In genomic region chr16:20536081-20536665, GRCm38 (mm10) we compare ENCODE assay signal across 9 mouse cellular contexts. TPM values are rescaled to one million over a fixed set of nuclear protein-coding genes. Genes with fewer than 3 reads are reported as not detected.
A peak's percentile ranks its signal among the peaks of the same experiment; 100 is the strongest.
DNase-seq lines count a peak whose midpoint lies in the region; ATAC-seq and TF ChIP-seq lines count a peak whose summit lies in the region.
"Had no signal": no experiment of that assay in that cellular context is flagged by ENCODE, and none has a peak within 500 bp of the region (broad histone marks: within the 10 kb centered on the region; RNA-seq: fewer than 3 reads in every experiment).

No protein-coding gene starts in this region.

- peak overlapping the region; percentile 82 for H3K9ac ChIP-seq in MEL (ENCODE audit: control insufficient read depth, low read depth, low read length, poor library complexity, severe bottlenecking)
- H3K9ac ChIP-seq in hindbrain, embryonic 11.5 days (ENCODE audit: low read depth, low read length), result peak overlapping the region; percentile 94
- peak overlapping the region; percentile 94 for H3K9ac ChIP-seq in midbrain, embryonic 11.5 days (ENCODE audit: low read length)

- peak overlapping the region; percentile 94 for H3K27ac ChIP-seq in kidney, adult 2 months (ENCODE audit: insufficient read depth, low read depth, low read length)
- H3K27ac ChIP-seq in MEL (ENCODE audit: control insufficient read depth, low read depth, low read length), result peak overlapping the region; percentile 48; the same call in 1 of the 2 replicates
- H3K27ac ChIP-seq in hindbrain, embryonic 11.5 days (ENCODE audit: low read depth, low read length), result peak overlapping the region; percentile 75; the same call in 1 of the 2 replicates
- H3K27ac ChIP-seq in midbrain, embryonic 11.5 days (ENCODE audit: low read depth, low read length), result 0 out of 2 replicates have a peak overlapping the region, but pooled peaks have one; percentile 53

- no peaks in the 10 kb centered on the region for H3K9me3 ChIP-seq in MEL (replicated peaks; ENCODE audit: insufficient read depth, low read length)
- no peaks in the 10 kb centered on the region for H3K9me3 ChIP-seq in hindbrain, embryonic 11.5 days (ENCODE audit: control insufficient read depth, low read length)
- H3K9me3 ChIP-seq in midbrain, embryonic 11.5 days (ENCODE audit: control insufficient read depth, low read length), result no peaks in the 10 kb centered on the region

- H3K4me2 ChIP-seq in hindbrain, embryonic 11.5 days (replicated peaks; ENCODE audit: low read depth, low read length), result peak overlapping the region; percentile 76
- H3K4me2 ChIP-seq in midbrain, embryonic 11.5 days, result peak overlapping the region; percentile 87

- H3K36me3 ChIP-seq in kidney, adult 2 months (ENCODE audit: control insufficient read depth, insufficient read depth, low read length), result peaks cover 7% of the 10 kb centered on the region
- H3K36me3 ChIP-seq in MEL (ENCODE audit: control insufficient read depth in 1 of 2, insufficient read depth in 2 of 2, low read length in 2 of 2), result peaks cover 6 to 39% of the 10 kb centered on the region in 2 experiments
- H3K36me3 ChIP-seq in hindbrain, embryonic 11.5 days (ENCODE audit: control insufficient read depth, insufficient read depth, low read length), result peaks cover 10% of the 10 kb centered on the region; the same call in 1 of the 2 replicates
- peaks cover 17% of the 10 kb centered on the region for H3K36me3 ChIP-seq in midbrain, embryonic 11.5 days (ENCODE audit: control insufficient read depth, insufficient read depth, low read length)

- 11% methylated on average over 9 of the region's 9 CpGs for WGBS in kidney, adult 2 months
- 33% methylated on average over 9 of the region's 9 CpGs for WGBS in hindbrain, embryonic 11.5 days
- WGBS in midbrain, embryonic 11.5 days, result 31% methylated on average over 9 of the region's 9 CpGs

- peak overlapping the region; percentile 93 for H3K4me3 ChIP-seq in kidney, adult 2 months (ENCODE audit: insufficient read depth, low read depth, low read length)
- H3K4me3 ChIP-seq in MEL (ENCODE audit: control insufficient read depth in 1 of 2, insufficient read depth in 1 of 2, low read depth in 2 of 2, low read length in 2 of 2), result peak overlapping the region; percentile 64 to 73
- H3K4me3 ChIP-seq in hindbrain, embryonic 11.5 days (ENCODE audit: low read depth, low read length), result peak overlapping the region; percentile 89
- H3K4me3 ChIP-seq in midbrain, embryonic 11.5 days (ENCODE audit: low read depth, low read length), result peak overlapping the region; percentile 73

- H3K79me2 ChIP-seq in MEL (ENCODE audit: control insufficient read depth, insufficient read depth, low read length, poor library complexity), result peaks cover 24% of the 10 kb centered on the region

- peak; percentile 48 for DNase-seq in kidney, adult 2 months
- no peak for DNase-seq in kidney, postnatal 4 days
- DNase-seq in MEL (ENCODE audit: low read depth, low spot score), result no peak
- no peak for DNase-seq in hindbrain, embryonic 11.5 days (ENCODE audit: low spot score)
- DNase-seq in midbrain, embryonic 11.5 days (ENCODE audit: low spot score, missing footprints), result peak; percentile 84
- no peak for DNase-seq in layer of hippocampus, postnatal 10 days (ENCODE audit: low spot score in 2 of 2)
- DNase-seq in ovary, adult 18-20 months (ENCODE audit: low spot score), result no peak
- DNase-seq in spleen, postnatal 36 days (ENCODE audit: low spot score in 2 of 2), result no peak

- TF ChIP-seq POLR2A in kidney, adult 2 months (IDR thresholded peaks at IDR 0.05; ENCODE audit: low read depth, low read length), result no peak
- no peak for TF ChIP-seq POLR2A in MEL (IDR thresholded peaks at IDR 0.05; ENCODE audit: control insufficient read depth in 1 of 2, insufficient read depth in 1 of 2, low read depth in 1 of 2, low read length in 2 of 2, poor library complexity in 1 of 2)

- ATAC-seq in hindbrain, embryonic 11.5 days (ENCODE audit: low FRiP score), result no peak
- no peak for ATAC-seq in midbrain, embryonic 11.5 days (ENCODE audit: low FRiP score)

- no peak for TF ChIP-seq EP300 in MEL (IDR thresholded peaks at IDR 0.05; ENCODE audit: low read depth in 1 of 2, low read length in 2 of 2)

- no peak for TF ChIP-seq RAD21 in MEL (IDR thresholded peaks at IDR 0.05; ENCODE audit: low read depth, low read length)

- peaks cover 8% of the 10 kb centered on the region for H3K4me1 ChIP-seq in kidney, adult 2 months (ENCODE audit: control insufficient read depth, insufficient read depth, low read length)
- H3K4me1 ChIP-seq in MEL (ENCODE audit: control insufficient read depth in 1 of 2, insufficient read depth in 2 of 2, low read length in 2 of 2), result peaks cover 11 to 38% of the 10 kb centered on the region in 2 experiments
- H3K4me1 ChIP-seq in hindbrain, embryonic 11.5 days (replicated peaks; ENCODE audit: control insufficient read depth, insufficient read depth, low read length), result peaks cover 11% of the 10 kb centered on the region; the same call in 1 of the 2 replicates
- peaks cover 16% of the 10 kb centered on the region for H3K4me1 ChIP-seq in midbrain, embryonic 11.5 days (ENCODE audit: control insufficient read depth, insufficient read depth, low read length)

- TF ChIP-seq CTCF in kidney, adult 2 months (conservative IDR thresholded peaks at IDR 0.05; ENCODE audit: insufficient read depth, insufficient read length, low read depth, low read length), result no peak
- no peak for TF ChIP-seq CTCF in MEL (IDR thresholded peaks at IDR 0.05 in 2 of 3, conservative IDR thresholded peaks at IDR 0.05 in 1 of 3; ENCODE audit: control insufficient read depth in 1 of 3, insufficient read depth in 1 of 3, low read depth in 2 of 3, low read length in 3 of 3, poor library complexity in 1 of 3, severe bottlenecking in 1 of 3)

- H3K27me3 ChIP-seq in kidney, adult 2 months (replicated peaks; ENCODE audit: control insufficient read depth, insufficient read depth, low read length), result no peaks in the 10 kb centered on the region
- H3K27me3 ChIP-seq in MEL (ENCODE audit: control insufficient read depth in 1 of 2, insufficient read depth in 2 of 2, low read length in 2 of 2), result no peaks in the 10 kb centered on the region
- no peaks in the 10 kb centered on the region for H3K27me3 ChIP-seq in hindbrain, embryonic 11.5 days (ENCODE audit: control insufficient read depth, insufficient read depth, low read length)
- no peaks in the 10 kb centered on the region for H3K27me3 ChIP-seq in midbrain, embryonic 11.5 days (ENCODE audit: control insufficient read depth, insufficient read depth, low read length)
- H3K27me3 ChIP-seq: Patski had no signal

TF ChIP-seq in MEL, 35 proteins besides CTCF, POLR2A, EP300 and RAD21 (continues in another document):
- TF ChIP-seq UBTF (IDR thresholded peaks at IDR 0.05; ENCODE audit: borderline replicate concordance, insufficient read depth, low read depth, low read length) (no peak), GABPA (IDR thresholded peaks at IDR 0.05; ENCODE audit: low read depth, low read length) (no peak), SIN3A (IDR thresholded peaks at IDR 0.05; ENCODE audit: low read length) (no peak), MEF2A (IDR thresholded peaks at IDR 0.05; ENCODE audit: extremely low read depth, insufficient replicate concordance, low read depth, low read length, poor library complexity, severe bottlenecking) (no peak)

RNA-seq across cellular contexts. Expression of gene Ap2m1, which starts 0.9 kb away (rescaled TPM):
- polyA plus RNA-seq in kidney, adult 2 months (2012; rRNA removed), result 639 and 682 TPM in 2 replicates
- total RNA-seq in MEL (2012; rRNA removed), result 185 and 199 TPM in 2 replicates
- 1,000 to 10,000 TPM in 1 of 2 experiments, 100 to 1,000 TPM in 1; 312 to 1,810 TPM for polyA plus RNA-seq in MEL (2012; ENCODE audit: insufficient read depth in 1 of 2, insufficient read length in 2 of 2, low read depth in 1 of 2, low replicate concordance in 2 of 2, missing spikeins in 1 of 2)
- 923 and 941 TPM in 2 replicates for polyA plus RNA-seq in hindbrain, embryonic 11.5 days (2014; fragmentation: Nextera tagmentation; extraction: Ambion mirVana)
- 867 and 919 TPM in 2 replicates for polyA plus RNA-seq in midbrain, embryonic 11.5 days (2014; fragmentation: Nextera tagmentation; extraction: Ambion mirVana)
- 100 to 1,000 TPM; 893 to 941 TPM for total RNA-seq in layer of hippocampus, postnatal 10 days (2021)

RNA-seq across cellular contexts. Expression of gene Abcf3, which starts 12.2 kb away (rescaled TPM):
- 39.0 and 45.1 TPM in 2 replicates for polyA plus RNA-seq in kidney, adult 2 months (2012; rRNA removed)
- total RNA-seq in MEL (2012; rRNA removed), result 42.0 and 46.5 TPM in 2 replicates
- polyA plus RNA-seq in MEL (2012; ENCODE audit: insufficient read depth in 1 of 2, insufficient read length in 2 of 2, low read depth in 1 of 2, low replicate concordance in 2 of 2, missing spikeins in 1 of 2), result 10 to 100 TPM in 1 of 2 experiments, not detected in 1; 79.6 TPM
- polyA plus RNA-seq in hindbrain, embryonic 11.5 days (2014; fragmentation: Nextera tagmentation; extraction: Ambion mirVana), result 52.4 and 63.1 TPM in 2 replicates
- 62.2 and 64.4 TPM in 2 replicates for polyA plus RNA-seq in midbrain, embryonic 11.5 days (2014; fragmentation: Nextera tagmentation; extraction: Ambion mirVana)
- total RNA-seq in layer of hippocampus, postnatal 10 days (2021), result 10 to 100 TPM; 61.3 to 90.1 TPM

RNA-seq across cellular contexts. Expression of gene Dvl3, which starts 19.4 kb away (rescaled TPM):
- 33.5 and 37.4 TPM in 2 replicates for polyA plus RNA-seq in kidney, adult 2 months (2012; rRNA removed)
- 4.0 and 4.1 TPM in 2 replicates for total RNA-seq in MEL (2012; rRNA removed)
- 10 to 100 TPM in 1 of 2 experiments, not detected in 1; 20.5 TPM for polyA plus RNA-seq in MEL (2012; ENCODE audit: insufficient read depth in 1 of 2, insufficient read length in 2 of 2, low read depth in 1 of 2, low replicate concordance in 2 of 2, missing spikeins in 1 of 2)
- polyA plus RNA-seq in hindbrain, embryonic 11.5 days (2014; fragmentation: Nextera tagmentation; extraction: Ambion mirVana), result 50.8 and 58.9 TPM in 2 replicates
- polyA plus RNA-seq in midbrain, embryonic 11.5 days (2014; fragmentation: Nextera tagmentation; extraction: Ambion mirVana), result 47.7 and 49.6 TPM in 2 replicates
- total RNA-seq in layer of hippocampus, postnatal 10 days (2021), result 10 to 100 TPM; 83.1 to 87.2 TPM

RNA-seq across cellular contexts. Expression of gene Eif2b5, which starts 37.6 kb away (rescaled TPM):
- 30.4 and 33.9 TPM in 2 replicates for polyA plus RNA-seq in kidney, adult 2 months (2012; rRNA removed)
- 131 and 137 TPM in 2 replicates for total RNA-seq in MEL (2012; rRNA removed)
- polyA plus RNA-seq in MEL (2012; ENCODE audit: insufficient read depth in 1 of 2, insufficient read length in 2 of 2, low read depth in 1 of 2, low replicate concordance in 2 of 2, missing spikeins in 1 of 2), result 100 to 1,000 TPM in 1 of 2 experiments, 10 to 100 TPM in 1; 91.1 to 115 TPM
- polyA plus RNA-seq in hindbrain, embryonic 11.5 days (2014; fragmentation: Nextera tagmentation; extraction: Ambion mirVana), result 132 and 139 TPM in 2 replicates
- 141 and 148 TPM in 2 replicates for polyA plus RNA-seq in midbrain, embryonic 11.5 days (2014; fragmentation: Nextera tagmentation; extraction: Ambion mirVana)
- total RNA-seq in layer of hippocampus, postnatal 10 days (2021), result 10 to 100 TPM; 59.6 to 61.7 TPM

RNA-seq across cellular contexts. Expression of gene Vwa5b2, which starts 53.1 kb away (rescaled TPM):
- 0.14 and 0.33 TPM in 2 replicates for polyA plus RNA-seq in kidney, adult 2 months (2012; rRNA removed)
- total RNA-seq in MEL (2012; rRNA removed), result 0.07 and 0.15 TPM in 2 replicates
- polyA plus RNA-seq in MEL (2012; ENCODE audit: insufficient read depth in 1 of 2, insufficient read length in 2 of 2, low read depth in 1 of 2, low replicate concordance in 2 of 2, missing spikeins in 1 of 2), result under 1 TPM in 1 of 2 experiments, not detected in 1; 0.33 TPM
- 1.6 and 4.1 TPM in 2 replicates for polyA plus RNA-seq in hindbrain, embryonic 11.5 days (2014; fragmentation: Nextera tagmentation; extraction: Ambion mirVana)
- 1.6 and 2.5 TPM in 2 replicates for polyA plus RNA-seq in midbrain, embryonic 11.5 days (2014; fragmentation: Nextera tagmentation; extraction: Ambion mirVana)
- 10 to 100 TPM; 44.4 to 45.6 TPM for total RNA-seq in layer of hippocampus, postnatal 10 days (2021)

Comparison
In these comparisons a context has a peak if more than half of its experiments do, and no peak if none do; other contexts are left out.
1. DNase-seq: peak in kidney, adult 2 months (single experiment) and midbrain, embryonic 11.5 days (single experiment); none in kidney, postnatal 4 days (0 of 2), MEL (single experiment), hindbrain, embryonic 11.5 days (single experiment), layer of hippocampus, postnatal 10 days (0 of 2), ovary, adult 18-20 months (single experiment) and spleen, postnatal 36 days (0 of 2).
2. Peak in every context shown above with its lines, with median percentiles within 50 percentile points of each other: H3K27ac ChIP-seq, H3K4me3 ChIP-seq and H3K9ac ChIP-seq.